Mouse (Mus musculus): ENCODE measurements around the gene Slc25a21. TPM values are rescaled to one million over a fixed set of nuclear protein-coding genes. Genes with fewer than 3 reads are reported as not detected.

Gene Slc25a21
- polyA plus RNA-seq (2017; shearing (Covaris generic)): not detected

DNA sequence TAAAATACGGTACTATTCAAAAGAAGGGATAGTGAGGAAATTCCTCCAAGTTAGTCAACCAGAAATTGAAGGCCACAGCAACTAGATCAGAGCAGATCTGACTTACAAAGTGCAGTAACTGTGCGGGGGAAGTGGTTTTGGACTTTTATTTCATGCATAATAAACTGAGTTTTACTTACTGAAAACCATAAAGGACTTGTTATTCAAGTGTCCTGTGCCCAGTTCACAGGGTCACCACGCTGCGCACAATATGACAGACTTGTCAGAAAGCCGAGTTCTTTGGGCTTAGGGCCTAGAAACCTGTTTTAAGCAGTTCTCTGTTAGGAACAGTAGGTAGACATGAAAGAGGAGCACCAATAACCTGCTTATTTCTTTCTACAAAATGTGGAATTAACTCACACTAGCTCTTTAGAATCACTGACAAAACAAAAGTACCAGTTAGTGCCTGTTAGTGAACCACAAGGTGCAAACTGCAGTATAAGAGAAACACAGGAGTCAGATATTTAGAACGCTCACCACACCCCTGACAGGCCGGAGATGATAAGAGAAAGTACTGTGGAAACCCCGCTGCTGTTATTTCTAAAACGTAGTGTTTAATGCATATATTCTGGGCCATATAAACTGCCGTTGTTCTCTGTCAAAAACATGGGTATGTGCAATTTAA lies at the start of gene Slc25a21:
Gene Slc25a21, minus strand, starts transcription at position 110 of the 664 bp plus-strand sequence.

GRCm38 (mm10) chr12:57230192-57230706 lies 33.0 kb upstream of the Slc25a21 start, which contains the start of the genes Prps1l3 and Mipol1:
Prps1l3 (plus strand) TSS chr12:57230412.
Mipol1 (plus strand) TSS chr12:57230427.

DNA sequence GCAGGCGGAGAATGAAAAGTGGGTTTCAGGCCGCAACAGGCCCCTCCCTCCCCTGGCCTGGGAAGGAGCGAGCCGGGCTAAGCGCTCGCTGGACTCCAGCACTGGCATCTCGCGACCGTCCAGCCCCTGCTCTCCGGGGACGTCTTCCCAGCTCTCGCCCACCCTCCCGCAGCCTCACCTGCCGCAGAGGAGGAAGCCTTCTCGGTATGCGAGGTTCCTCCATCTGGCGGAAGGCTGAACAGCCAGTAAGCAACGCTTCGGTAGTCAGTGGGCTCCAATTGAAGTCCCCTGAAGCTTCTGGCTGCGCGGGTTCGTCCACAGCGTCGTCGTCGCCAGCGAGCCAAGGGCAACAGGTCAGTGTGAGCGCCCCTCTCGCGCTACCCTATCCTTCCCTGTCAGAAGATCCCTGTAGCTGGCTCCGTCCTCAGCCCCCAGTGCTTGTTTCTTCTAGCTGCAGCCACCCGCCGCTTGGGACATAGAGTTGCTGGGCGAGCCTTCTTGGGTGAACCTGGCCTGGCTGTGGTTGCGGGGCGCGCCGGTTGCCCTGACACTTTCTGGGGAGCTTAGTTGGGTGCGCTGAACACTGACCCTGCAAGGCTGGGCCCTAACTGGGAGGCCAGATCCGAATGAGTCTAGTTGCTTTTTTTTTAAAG lies 505.7 kb downstream of the Slc25a21 start, which contains the start of gene Pax9:
Gene Pax9, plus strand, starts transcription at position 341 of the 653 bp plus-strand sequence.

Other genes with a start within 250 kb of the Slc25a21 start
- gene Prps1l3, start 32.9 kb upstream of the Slc25a21 start, polyA plus RNA-seq (2017; shearing (Covaris generic)): 74.1 TPM
- gene Mipol1, start 33.0 kb upstream of the Slc25a21 start, polyA plus RNA-seq (2017; shearing (Covaris generic)): 10.0 TPM